Mouse (Mus musculus) liver, embryonic 11.5 days (tissue): Measurements from ENCODE around the gene Rnase1. TPM values are rescaled to one million over a fixed set of nuclear protein-coding genes. Genes with fewer than 3 reads are reported as not detected.

ENCODE experiments used
- ATAC-seq: fragments of 200-750 bp; cut with Nextera tagmentation; replicated peaks from 2 replicates; pipeline ENCODE4 v1.8.0; 2017; ENCODE audit warnings: moderate number of reproducible peaks, mild to moderate bottlenecking, moderate TSS enrichment, moderate library complexity; ENCODE audit not compliant: low FRiP score
- DNase-seq: peaks from one replicate; pipeline ENCODE4 v3.0.0-alpha.2; 2017; ENCODE audit warnings: low spot score
- H3K27ac ChIP-seq: fragments of 300-500 bp; sonication (generic); 2 replicates; pipeline ENCODE4 v1.5.1; 2014; ENCODE audit warnings: mild to moderate bottlenecking, low read depth, low read length, control low read depth
- H3K27me3 ChIP-seq: fragments of 300-500 bp; sonication (generic); replicated peaks from 2 replicates; pipeline ENCODE4 v1.6.1; 2014; ENCODE audit warnings: low read length, mixed read lengths; ENCODE audit not compliant: control insufficient read depth, insufficient read depth
- H3K36me3 ChIP-seq: fragments of 300-500 bp; sonication (generic); 2 replicates; pipeline ENCODE4 v1.6.1; 2014; ENCODE audit warnings: mild to moderate bottlenecking, low read length, moderate library complexity, mixed read lengths; ENCODE audit not compliant: control insufficient read depth, insufficient read depth
- H3K4me1 ChIP-seq: fragments of 300-500 bp; sonication (generic); replicated peaks from 2 replicates; pipeline ENCODE4 v1.6.1; 2014; ENCODE audit warnings: low read length, mixed read lengths; ENCODE audit not compliant: control insufficient read depth, insufficient read depth
- H3K4me2 ChIP-seq: fragments of 300-500 bp; sonication (generic); 2 replicates; pipeline ENCODE4 v1.6.1; 2014; ENCODE audit warnings: mild to moderate bottlenecking, control low read depth, moderate library complexity
- H3K4me3 ChIP-seq: fragments of 300-500 bp; sonication (generic); 2 replicates; pipeline ENCODE4 v1.5.1; 2014; ENCODE audit warnings: low read depth, low read length, control low read depth
- H3K9ac ChIP-seq: fragments of 300-500 bp; sonication (generic); 2 replicates; pipeline ENCODE4 v1.6.1; 2014; ENCODE audit warnings: low read depth, low read length, control low read depth
- H3K9me3 ChIP-seq: fragments of 300-500 bp; sonication (generic); 2 replicates; pipeline ENCODE4 v1.6.1; 2016; ENCODE audit warnings: low read length, inconsistent platforms, mixed read lengths; ENCODE audit not compliant: control insufficient read depth
- WGBS: fragments of 180-500 bp; shearing (Covaris S2); extraction: QIAGEN DNeasy Blood & Tissue Kit; methylation state at CpG from one replicate; pipeline ENCODE4 v1.1.7; 2014; 5-methylcytosine and 5-hydroxymethylcytosine counted together
- polyA plus RNA-seq: library from polyadenylated mRNA; unstranded; fragments of >200 nt; fragmentation: Nextera tagmentation; extraction: Ambion mirVana; gene quantifications from 2 replicates; pipeline ENCODE4 v1.2.1, GENCODE M21; 2014

Gene Rnase1
- polyA plus RNA-seq, 1 experiment from 2014 or later = not detected

DNA sequence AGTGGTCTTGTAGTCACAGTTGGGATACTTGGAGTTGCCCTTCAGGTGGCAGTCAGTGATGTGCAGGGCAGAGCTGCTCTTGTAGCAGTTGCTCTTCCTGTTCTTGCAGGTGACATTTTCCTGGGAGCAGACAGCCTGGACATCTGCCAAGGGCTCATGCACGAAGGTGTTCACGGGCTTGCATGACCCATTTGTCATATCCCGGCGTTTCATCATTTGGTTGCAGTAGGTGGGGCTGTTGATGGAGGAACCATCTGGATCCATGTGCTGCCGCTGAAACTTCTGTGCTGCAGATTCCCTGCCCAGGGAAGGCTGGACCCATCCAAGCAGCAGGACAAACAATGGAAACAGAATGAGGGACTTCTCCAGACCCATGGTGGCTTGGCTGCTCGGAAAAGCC is 1.1 kb downstream of the Rnase1 start:
- no peak for ATAC-seq
- WGBS = 88% methylated on average over 6 of the region's 6 CpGs
- Histone ChIP-seq H3K4me3 (no peak overlapping the region), H3K4me1 (peaks cover 41% of the 10 kb centered on the region), H3K9me3 (no peaks in the 10 kb centered on the region), H3K4me2 (no peak overlapping the region), H3K36me3 (no peaks in the 10 kb centered on the region), H3K27ac (no peak overlapping the region), H3K9ac (no peak overlapping the region), H3K27me3 (no peaks in the 10 kb centered on the region)
- DNase-seq = no peak

DNA sequence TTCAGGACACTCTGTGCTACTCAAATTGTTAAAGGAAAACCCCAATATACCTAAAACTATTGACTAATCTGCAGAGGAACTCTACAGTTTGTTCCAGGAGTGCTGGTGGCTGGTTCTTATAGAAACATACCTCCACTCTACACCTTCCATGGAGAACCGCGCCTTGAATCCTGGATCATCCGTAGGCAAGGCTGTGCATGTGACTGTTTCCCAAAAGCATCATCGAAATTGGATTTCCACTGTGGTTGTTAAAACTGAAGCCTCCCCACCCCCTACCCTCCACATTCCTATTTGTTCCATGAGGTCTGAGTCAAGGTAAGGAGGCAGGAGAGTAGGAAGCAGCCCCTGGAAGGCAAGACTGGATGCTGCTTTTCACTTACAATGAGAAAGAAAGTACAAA is 2.1 kb downstream of the Rnase1 start:
- H3K4me2 ChIP-seq = no peak overlapping the region

DNA sequence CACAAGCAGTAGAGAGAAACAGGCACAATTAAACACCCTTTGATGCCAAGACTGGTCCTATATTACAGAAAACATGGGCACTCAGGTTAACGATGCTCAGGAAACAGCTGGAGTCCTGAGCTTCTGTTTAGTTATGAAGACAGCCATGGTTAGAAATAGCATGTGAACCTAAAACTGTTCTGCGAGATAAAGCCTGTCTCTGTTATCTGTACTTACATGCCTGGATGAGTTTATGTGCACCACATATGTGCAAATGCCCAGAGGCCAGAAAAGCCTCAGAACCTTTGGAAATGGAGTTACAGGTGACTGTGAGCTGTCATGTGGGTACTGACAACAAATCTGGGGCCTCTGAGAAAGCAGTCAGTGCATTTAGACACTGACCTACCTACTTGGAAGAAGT is 2.6 kb downstream of the Rnase1 start:
- WGBS = 40% methylated on average over 2 of the region's 2 CpGs
- H3K4me2 ChIP-seq = peak overlapping the region; percentile 28
- no peaks in the 10 kb centered on the region for H3K27me3 ChIP-seq
- H3K27ac ChIP-seq = peak overlapping the region; percentile 52
- peaks cover 27% of the 10 kb centered on the region for H3K4me1 ChIP-seq
- no peaks in the 10 kb centered on the region for H3K36me3 ChIP-seq
- no peak overlapping the region for H3K9ac ChIP-seq
- no peak overlapping the region for H3K4me3 ChIP-seq
- ATAC-seq (peak; percentile 86), DNase-seq (no peak)
- H3K9me3 ChIP-seq = no peaks in the 10 kb centered on the region

More for the DNA sequence above, 2.1 kb downstream of the Rnase1 start:
- ATAC-seq (no peak), DNase-seq (no peak)
- H3K9ac ChIP-seq = no peak overlapping the region
- no peaks in the 10 kb centered on the region for H3K27me3 ChIP-seq
- H3K36me3 ChIP-seq = no peaks in the 10 kb centered on the region
- H3K27ac ChIP-seq = peak overlapping the region; percentile 52
- H3K4me1 ChIP-seq = peaks cover 32% of the 10 kb centered on the region
- no peak overlapping the region for H3K4me3 ChIP-seq
- no peaks in the 10 kb centered on the region for H3K9me3 ChIP-seq
- 91% methylated on average over 4 of the region's 4 CpGs for WGBS

DNA sequence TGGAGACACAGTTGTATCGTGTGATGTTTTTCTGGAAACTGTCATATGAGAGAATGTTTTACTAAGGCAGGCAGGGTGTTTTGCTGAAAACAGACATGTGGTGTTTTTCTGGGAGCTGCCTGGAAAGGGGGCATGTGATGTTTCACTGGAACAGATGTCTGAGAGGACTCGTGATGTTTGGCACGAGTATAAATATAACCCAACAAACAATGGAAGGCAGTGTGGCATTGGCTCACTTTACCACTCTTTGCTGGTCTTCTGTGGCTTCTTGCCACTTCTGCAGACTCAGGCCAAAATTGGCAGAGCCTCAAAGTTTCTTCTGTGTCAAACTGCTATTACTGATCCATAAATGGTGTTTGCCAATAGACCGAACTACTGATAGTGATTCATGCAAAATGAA is 3.3 kb downstream of the Rnase1 start:
- peaks cover 24% of the 10 kb centered on the region for H3K4me1 ChIP-seq
- WGBS = 75% methylated on average over 4 of the region's 4 CpGs
- H3K4me3 ChIP-seq = no peak overlapping the region
- ATAC-seq (no peak), DNase-seq (no peak)
- H3K9ac ChIP-seq = no peak overlapping the region
- no peak overlapping the region for H3K4me2 ChIP-seq
- H3K36me3 ChIP-seq = no peaks in the 10 kb centered on the region
- H3K27me3 ChIP-seq = no peaks in the 10 kb centered on the region
- peak overlapping the region; percentile 52 for H3K27ac ChIP-seq
- H3K9me3 ChIP-seq = no peaks in the 10 kb centered on the region

DNA sequence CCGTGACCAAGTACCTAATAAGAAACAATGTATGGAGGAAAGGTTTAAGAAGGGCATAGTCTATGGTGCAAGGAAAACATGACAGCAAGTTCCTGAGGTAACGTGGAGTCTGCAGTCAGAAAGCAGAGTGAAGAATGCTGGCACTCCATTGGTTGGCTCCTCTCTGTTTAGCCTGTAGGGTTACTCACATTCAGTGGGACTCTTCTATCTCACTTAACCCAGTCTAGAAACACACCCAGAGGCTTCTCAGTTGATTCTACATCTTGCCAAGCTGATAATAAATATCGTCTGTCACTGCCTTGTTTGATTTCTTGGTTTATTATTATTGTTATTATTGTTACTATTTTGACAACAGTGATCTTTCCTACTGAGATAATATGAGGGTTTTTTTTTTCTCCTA is 4.0 kb downstream of the Rnase1 start:
- H3K4me1 ChIP-seq = peaks cover 24% of the 10 kb centered on the region
- no peak overlapping the region for H3K9ac ChIP-seq
- peak overlapping the region; percentile 68 for H3K27ac ChIP-seq

DNA sequence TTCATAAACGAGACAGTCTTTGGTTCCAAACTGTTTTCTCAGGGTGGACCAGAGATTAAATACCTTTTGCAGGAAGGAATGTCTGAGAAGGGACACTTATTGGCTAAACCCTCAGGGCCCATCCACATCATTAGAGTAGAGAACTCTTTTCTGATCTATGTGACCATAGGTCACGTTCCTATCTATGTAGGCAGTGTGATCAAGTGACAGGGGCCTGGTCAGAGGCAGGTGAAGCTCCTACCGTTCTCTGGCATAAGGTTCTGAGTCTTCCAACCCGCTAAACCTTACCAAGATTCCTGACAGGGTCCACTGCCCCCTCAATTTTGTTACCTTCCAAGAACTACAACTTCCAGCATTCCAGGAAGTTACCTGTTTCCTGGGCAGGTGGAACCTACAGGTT is 4.5 kb downstream of the Rnase1 start:
- peaks cover 24% of the 10 kb centered on the region for H3K4me1 ChIP-seq
- H3K9me3 ChIP-seq = no peaks in the 10 kb centered on the region
- no peak overlapping the region for H3K4me3 ChIP-seq
- peak overlapping the region; percentile 68 for H3K27ac ChIP-seq
- DNase-seq (no peak), ATAC-seq (0 out of 2 replicates have a peak, but pooled peaks have one; percentile 28)
- no peaks in the 10 kb centered on the region for H3K36me3 ChIP-seq
- no peaks in the 10 kb centered on the region for H3K27me3 ChIP-seq
- 85% methylated on average over 4 of the region's 4 CpGs for WGBS
- 0 out of 2 replicates have a peak overlapping the region, but pooled peaks have one; percentile 16 for H3K9ac ChIP-seq
- no peak overlapping the region for H3K4me2 ChIP-seq

More for the DNA sequence above, 4.0 kb downstream of the Rnase1 start:
- no peaks in the 10 kb centered on the region for H3K36me3 ChIP-seq
- ATAC-seq (peak; percentile 89), DNase-seq (no peak)
- WGBS = 62% methylated on average over 3 of the region's 3 CpGs
- no peak overlapping the region for H3K4me2 ChIP-seq
- no peak overlapping the region for H3K4me3 ChIP-seq
- no peaks in the 10 kb centered on the region for H3K9me3 ChIP-seq
- no peaks in the 10 kb centered on the region for H3K27me3 ChIP-seq

DNA sequence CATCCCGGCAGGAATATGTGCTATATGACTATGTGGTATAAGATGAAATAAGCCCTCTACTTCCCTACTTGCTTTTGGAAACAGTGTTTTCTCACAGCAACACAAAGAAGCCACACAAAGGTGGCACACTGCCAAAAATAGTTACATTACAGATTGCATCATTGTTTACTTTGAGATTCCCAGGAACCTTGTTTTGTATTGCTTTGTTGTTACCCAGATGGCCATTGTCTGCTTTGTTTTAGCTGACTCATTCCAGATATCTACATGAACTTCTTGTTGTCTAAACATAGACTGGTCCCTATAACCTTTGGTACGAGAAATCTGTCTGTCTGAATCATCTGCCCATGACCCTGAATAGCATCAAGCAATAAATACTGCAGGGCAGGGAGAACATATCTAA is 6.2 kb downstream of the Rnase1 start:
- no peak overlapping the region for H3K27ac ChIP-seq
- no peak overlapping the region for H3K4me3 ChIP-seq
- no peaks in the 10 kb centered on the region for H3K27me3 ChIP-seq
- no peaks in the 10 kb centered on the region for H3K9me3 ChIP-seq
- peaks cover 21% of the 10 kb centered on the region for H3K4me1 ChIP-seq
- H3K36me3 ChIP-seq = no peaks in the 10 kb centered on the region
- DNase-seq (no peak), ATAC-seq (no peak)
- 80% methylated on average over 2 of the region's 2 CpGs for WGBS
- no peak overlapping the region for H3K4me2 ChIP-seq
- no peak overlapping the region for H3K9ac ChIP-seq

DNA sequence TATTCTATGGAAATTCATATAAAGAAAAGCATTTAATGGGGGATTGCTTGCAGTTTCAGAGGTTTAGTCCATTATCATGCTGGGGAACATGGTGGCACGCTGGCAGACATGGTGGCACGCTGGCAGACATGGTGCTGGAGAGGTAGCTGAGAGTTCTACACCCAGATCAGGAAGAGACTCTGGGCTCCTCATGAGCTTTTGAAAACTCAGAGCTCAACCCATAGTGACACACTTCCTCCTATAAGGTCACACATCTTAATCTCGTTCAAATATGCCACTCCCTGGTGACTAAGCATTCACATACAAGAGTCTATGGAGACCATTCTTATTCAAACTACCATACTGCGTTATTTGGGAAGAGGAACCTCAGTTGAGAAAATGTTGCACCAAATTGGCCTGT is 14.2 kb downstream of the Rnase1 start:
- H3K4me1 ChIP-seq = peaks cover 44% of the 10 kb centered on the region
- H3K27me3 ChIP-seq = no peaks in the 10 kb centered on the region
- H3K9me3 ChIP-seq = no peaks in the 10 kb centered on the region
- H3K4me3 ChIP-seq = no peak overlapping the region
- no peaks in the 10 kb centered on the region for H3K36me3 ChIP-seq
- peak; percentile 46 for ATAC-seq
- WGBS = 75% methylated on average over 4 of the region's 4 CpGs
- no peak for DNase-seq
- peak overlapping the region; percentile 97 for H3K27ac ChIP-seq
- peak overlapping the region; percentile 9; the same call in 1 of the 2 replicates for H3K4me2 ChIP-seq
- no peak overlapping the region for H3K9ac ChIP-seq

DNA sequence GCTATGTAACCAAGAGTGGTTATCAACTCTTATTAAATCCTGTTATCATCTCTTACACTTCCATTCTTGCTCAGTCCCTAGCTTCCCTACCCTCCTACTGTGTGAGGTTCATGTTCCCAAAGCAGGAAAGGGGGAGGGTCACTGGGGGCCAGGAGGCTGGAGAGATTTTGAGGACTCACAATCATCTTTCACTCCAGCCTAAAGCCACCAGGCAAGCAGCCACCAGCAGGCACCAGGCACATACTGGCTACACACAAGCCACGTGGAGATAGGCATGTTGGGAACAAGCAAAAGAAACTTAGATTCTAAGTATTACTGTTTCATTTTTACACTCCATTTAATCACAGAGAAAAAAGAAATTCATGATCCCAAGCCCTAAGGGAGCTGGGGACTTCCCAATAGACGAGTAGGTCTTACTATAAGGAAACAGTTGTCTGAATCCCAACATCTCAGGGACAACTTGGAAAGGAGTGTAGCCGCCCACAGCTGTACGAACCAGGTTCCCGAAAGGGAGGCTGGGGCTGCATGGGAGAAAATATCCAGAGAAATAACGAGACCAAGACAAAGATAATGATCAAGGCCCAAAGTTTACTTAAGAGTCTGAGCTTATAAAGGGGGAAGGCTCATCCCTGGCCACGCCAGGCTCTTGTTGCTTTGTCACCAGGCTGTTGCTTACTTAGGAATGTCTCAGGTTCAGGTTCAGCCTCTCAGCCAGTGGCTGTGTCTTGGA is 15.3 kb downstream of the Rnase1 start:
- H3K4me1 ChIP-seq = peaks cover 51% of the 10 kb centered on the region
- H3K4me2 ChIP-seq = peak overlapping the region; percentile 62
- H3K9ac ChIP-seq = peak overlapping the region; percentile 51
- no peaks in the 10 kb centered on the region for H3K36me3 ChIP-seq
- H3K27ac ChIP-seq = peak overlapping the region; percentile 97
- ATAC-seq (no peak), DNase-seq (no peak)
- 53% methylated on average over 7 of the region's 7 CpGs for WGBS
- no peaks in the 10 kb centered on the region for H3K27me3 ChIP-seq
- no peaks in the 10 kb centered on the region for H3K9me3 ChIP-seq
- H3K4me3 ChIP-seq = no peak overlapping the region
